ENCODE assay signal across 8 mouse cellular contexts in genomic region chr1:23958668-23959414, GRCm38 (mm10). TPM values are rescaled to one million over a fixed set of nuclear protein-coding genes. Genes with fewer than 3 reads are reported as not detected.
DNase-seq lines count a peak whose midpoint lies in the region; ATAC-seq and TF ChIP-seq lines count a peak whose summit lies in the region.

No protein-coding gene starts in this region.

- H3K4me3 ChIP-seq in kidney, adult 2 months (ENCODE audit: insufficient read depth, low read depth, low read length): no peak overlapping the region
- no peak overlapping the region for H3K4me3 ChIP-seq in midbrain, postnatal 0 days (ENCODE audit: low read depth, low read length)

- H3K4me2 ChIP-seq in midbrain, postnatal 0 days (ENCODE audit: low read depth, low read length, poor library complexity, severe bottlenecking): peak overlapping the region; percentile 22; the same call in 1 of the 2 replicates

- DNase-seq in kidney, adult 2 months: no peak
- no peak for DNase-seq in kidney, postnatal 10 days
- peak; percentile 54 for DNase-seq in embryo, embryonic 10.5 days (ENCODE audit: low spot score)
- no peak for DNase-seq in midbrain, postnatal 0 days (ENCODE audit: low spot score)
- no peak for DNase-seq in cerebellum, postnatal 10 days
- DNase-seq in T-cell, adult 2 months (ENCODE audit: low spot score): no peak
- DNase-seq in adrenal gland, postnatal 14 days: no peak

- H3K27ac ChIP-seq in kidney, adult 2 months (ENCODE audit: insufficient read depth, low read depth, low read length): 0 out of 2 replicates have a peak overlapping the region, but pooled peaks have one; percentile 12
- no peak overlapping the region for H3K27ac ChIP-seq in midbrain, postnatal 0 days (ENCODE audit: low read depth, low read length)

- peak; percentile 91 for ATAC-seq in inflammation-experienced regulatory T-cells, adult 6 months
- no peak for ATAC-seq in midbrain, postnatal 0 days (ENCODE audit: low FRiP score)

- no peaks in the 10 kb centered on the region for H3K36me3 ChIP-seq in kidney, adult 2 months (ENCODE audit: control insufficient read depth, insufficient read depth, low read length)
- no peaks in the 10 kb centered on the region for H3K36me3 ChIP-seq in midbrain, postnatal 0 days (ENCODE audit: insufficient read depth, low read length)

- H3K4me1 ChIP-seq in kidney, adult 2 months (ENCODE audit: control insufficient read depth, insufficient read depth, low read length): peaks cover 7% of the 10 kb centered on the region
- H3K4me1 ChIP-seq in midbrain, postnatal 0 days (ENCODE audit: insufficient read depth, low read length): no peaks in the 10 kb centered on the region

- H3K9ac ChIP-seq in midbrain, postnatal 0 days (replicated peaks; ENCODE audit: low read length, poor library complexity, severe bottlenecking): no peak overlapping the region

- H3K9me3 ChIP-seq in midbrain, postnatal 0 days (ENCODE audit: low read length): no peaks in the 10 kb centered on the region

- no peaks in the 10 kb centered on the region for H3K27me3 ChIP-seq in kidney, adult 2 months (replicated peaks; ENCODE audit: control insufficient read depth, insufficient read depth, low read length)
- H3K27me3 ChIP-seq in midbrain, postnatal 0 days (ENCODE audit: insufficient read depth, low read length): no peaks in the 10 kb centered on the region

- 30% methylated on average over 13 of the region's 13 CpGs for WGBS in kidney, adult 2 months
- WGBS in midbrain, postnatal 0 days: 16% methylated on average over 13 of the region's 13 CpGs

- no peak for TF ChIP-seq CTCF in kidney, adult 2 months (conservative IDR thresholded peaks at IDR 0.05; ENCODE audit: insufficient read depth, insufficient read length, low read depth, low read length)
- no peak for TF ChIP-seq CTCF in midbrain, postnatal 0 days (IDR thresholded peaks at IDR 0.05)

- TF ChIP-seq POLR2A in kidney, adult 2 months (IDR thresholded peaks at IDR 0.05; ENCODE audit: low read depth, low read length): no peak

RNA-seq across cellular contexts. Expression of gene Smap1, which starts 36.7 kb away (rescaled TPM):
- polyA plus RNA-seq in kidney, adult 2 months (2012; rRNA removed): 43.8 and 57.8 TPM in 2 replicates
- 10 to 100 TPM; 40.4 to 58.4 (median 53.7) TPM for polyA plus RNA-seq in inflammation-experienced regulatory T-cells, adult 6 months (2017; shearing (Covaris generic))
- 85.7 and 105 TPM in 2 replicates for total RNA-seq in midbrain, postnatal 0 days (2014; rRNA removed)
- 164 and 181 TPM in 2 replicates for polyA plus RNA-seq in midbrain, postnatal 0 days (2015; fragmentation: Nextera tagmentation; extraction: Ambion mirVana)
- total RNA-seq in adrenal gland, postnatal 14 days (2021): 79.4 and 89.0 TPM in 2 replicates

RNA-seq across cellular contexts. Expression of gene Sdhaf4, which starts 46.6 kb away (rescaled TPM):
- polyA plus RNA-seq in kidney, adult 2 months (2012; rRNA removed): 16.9 and 26.4 TPM in 2 replicates
- polyA plus RNA-seq in inflammation-experienced regulatory T-cells, adult 6 months (2017; shearing (Covaris generic)): 10 to 100 TPM; 83.4 to 98.8 (median 83.7) TPM
- total RNA-seq in midbrain, postnatal 0 days (2014; rRNA removed): 41.3 and 46.9 TPM in 2 replicates
- 103 and 111 TPM in 2 replicates for polyA plus RNA-seq in midbrain, postnatal 0 days (2015; fragmentation: Nextera tagmentation; extraction: Ambion mirVana)
- 54.9 and 57.5 TPM in 2 replicates for total RNA-seq in adrenal gland, postnatal 14 days (2021)
